Mouse (Mus musculus) stomach, adult 2 months (tissue): ENCODE results near the gene Slc2a6. TPM values are rescaled to one million over a fixed set of nuclear protein-coding genes. Genes with fewer than 3 reads are reported as not detected.

ENCODE experiments used
- polyA plus RNA-seq: library from polyadenylated mRNA; depleted of rRNA; stranded (reverse); fragments of >200 nt; gene quantifications from 2 replicates; pipeline ENCODE4 v1.2.3, GENCODE M21; 2012; rRNA removed

Slc2a6 gene
- 3.8 and 4.3 TPM in 2 replicates for polyA plus RNA-seq

GRCm38 (mm10) chr2:27027618-27028436 lies at the start of gene Slc2a6:
Gene Slc2a6, minus strand, starts transcription at chr2:27027998.

GRCm38 (mm10) chr2:27071978-27072377 lies 44.2 kb upstream of the Slc2a6 start, which contains the start of gene Mymk:
Gene Mymk, minus strand, starts transcription at chr2:27072179.

GRCm38 (mm10) chr2:27009714-27010244 lies 18.0 kb downstream of the Slc2a6 start, which contains the start of gene Cacfd1:
Gene Cacfd1, plus strand, starts transcription at chr2:27009926.

GRCm38 (mm10) chr2:26973116-26973515 lies 54.7 kb downstream of the Slc2a6 start, which contains the start of gene Adamts13:
Gene Adamts13, plus strand, starts transcription at chr2:26973416.

Other genes starting within 250 kb of the Slc2a6 start
- 0.56 and 0.79 TPM in 2 replicates for gene Abo, start 163.0 kb downstream of the Slc2a6 start, polyA plus RNA-seq
- gene Surf6, start 125.1 kb downstream of the Slc2a6 start, polyA plus RNA-seq: 1.8 and 2.7 TPM in 2 replicates
- 17.2 and 18.7 TPM in 2 replicates for gene Med22, start 117.3 kb downstream of the Slc2a6 start, polyA plus RNA-seq
- gene Rpl7a, start 117.2 kb downstream of the Slc2a6 start, polyA plus RNA-seq: 223 and 229 TPM in 2 replicates
- 7.5 and 11.6 TPM in 2 replicates for gene Surf2, start 111.6 kb downstream of the Slc2a6 start, polyA plus RNA-seq
- 23.8 and 33.8 TPM in 2 replicates for gene Surf1, start 111.5 kb downstream of the Slc2a6 start, polyA plus RNA-seq
- gene Surf4, start 94.1 kb downstream of the Slc2a6 start, polyA plus RNA-seq: 98.7 and 211 TPM in 2 replicates
- not detected in 2 replicates for gene Stkld1, start 94.0 kb downstream of the Slc2a6 start, polyA plus RNA-seq
- gene Rexo4, start 63.6 kb downstream of the Slc2a6 start, polyA plus RNA-seq: 6.8 and 7.4 TPM in 2 replicates
- 0.04 and 0.15 TPM in 2 replicates for gene Adamts13, start 54.6 kb downstream of the Slc2a6 start, polyA plus RNA-seq
- 40.8 and 44.4 TPM in 2 replicates for gene Cacfd1, start 18.1 kb downstream of the Slc2a6 start, polyA plus RNA-seq
- not detected in 2 replicates for gene Mymk, start 44.2 kb upstream of the Slc2a6 start, polyA plus RNA-seq
- 2.6 and 2.7 TPM in 2 replicates for gene Adamtsl2, start 51.4 kb upstream of the Slc2a6 start, polyA plus RNA-seq
- 0.02 TPM in 1 of 2 replicates, not detected in the other for gene Fam163b, start 114.5 kb upstream of the Slc2a6 start, polyA plus RNA-seq
- gene Dbh, start 137.2 kb upstream of the Slc2a6 start, polyA plus RNA-seq: 0.48 and 0.60 TPM in 2 replicates
- 5.3 and 7.0 TPM in 2 replicates for gene Sardh, start 220.3 kb upstream of the Slc2a6 start, polyA plus RNA-seq